Mouse (Mus musculus) embryonic fibroblast, embryonic 13.5 days (primary cell): Measurements from ENCODE around the gene Olfr1359. TPM values are rescaled to one million over a fixed set of nuclear protein-coding genes. Genes with fewer than 3 reads are reported as not detected.

Source experiments
- H3K27ac ChIP-seq: 2 replicates; pipeline ENCODE4 v1.5.1; 2012; ENCODE audit warnings: low read length, control low read depth, inconsistent platforms; ENCODE audit not compliant: insufficient read depth
- H3K4me1 ChIP-seq: 2 replicates; pipeline ENCODE4 v1.6.1; 2011; ENCODE audit warnings: low read length; ENCODE audit not compliant: control insufficient read depth, insufficient read depth
- H3K4me3 ChIP-seq: 2 replicates; pipeline ENCODE4 v1.5.1; 2011; ENCODE audit warnings: mild to moderate bottlenecking, control low read depth, low read length; ENCODE audit not compliant: insufficient read depth
- CTCF ChIP-seq: IDR thresholded peaks from 2 replicates; pipeline ENCODE4 v1.5.1; 2011; ENCODE audit warnings: mild to moderate bottlenecking, control low read depth, low read length, moderate library complexity, borderline replicate concordance; ENCODE audit not compliant: insufficient read depth
- POLR2A ChIP-seq: IDR thresholded peaks from 2 replicates; pipeline ENCODE4 v1.6.1; 2011; ENCODE audit warnings: low read depth, mild to moderate bottlenecking, control low read depth, low read length, moderate library complexity
- polyA plus RNA-seq: library from polyadenylated mRNA; stranded (reverse); fragments of >200 nt; gene quantifications from 2 replicates; pipeline ENCODE4 v1.2.4, GENCODE M21; 2011; ENCODE audit warnings: low read depth; ENCODE audit not compliant: missing spikeins, insufficient read length

Gene Olfr1359
- polyA plus RNA-seq, result not detected in 2 replicates

- no peak within 1 kb of the TSS for H3K4me3 ChIP-seq
- no peaks in the 10 kb centered on the region for H3K4me1 ChIP-seq
- TF ChIP-seq CTCF, result no peak
- no peak for TF ChIP-seq POLR2A
- H3K27ac ChIP-seq, result no peak within 1 kb of the TSS
Measured at GRCm38 (mm10) chr13:21697811-21698210, at the start of gene Olfr1359. Gene Olfr1359, plus strand, starts transcription at chr13:21698111.

- TF ChIP-seq CTCF (no peak), POLR2A (no peak)
- Histone ChIP-seq H3K27ac (no peak within 1 kb of the TSS), H3K4me1 (no peaks in the 10 kb centered on the region), H3K4me3 (no peak within 1 kb of the TSS)
Measured at GRCm38 (mm10) chr13:21663286-21663685, 34.6 kb upstream of the Olfr1359 start, which contains the start of gene Olfr1361. Gene Olfr1361, minus strand, starts transcription at chr13:21663386.

- no peak for TF ChIP-seq POLR2A
- no peak for TF ChIP-seq CTCF
- H3K4me1 ChIP-seq, result no peaks in the 10 kb centered on the region
- H3K27ac ChIP-seq, result no peak within 1 kb of the TSS
- no peak within 1 kb of the TSS for H3K4me3 ChIP-seq
Measured at GRCm38 (mm10) chr13:21677305-21677704, 20.6 kb upstream of the Olfr1359 start, which contains the start of gene Olfr1360. Gene Olfr1360, minus strand, starts transcription at chr13:21677405.

DNA sequence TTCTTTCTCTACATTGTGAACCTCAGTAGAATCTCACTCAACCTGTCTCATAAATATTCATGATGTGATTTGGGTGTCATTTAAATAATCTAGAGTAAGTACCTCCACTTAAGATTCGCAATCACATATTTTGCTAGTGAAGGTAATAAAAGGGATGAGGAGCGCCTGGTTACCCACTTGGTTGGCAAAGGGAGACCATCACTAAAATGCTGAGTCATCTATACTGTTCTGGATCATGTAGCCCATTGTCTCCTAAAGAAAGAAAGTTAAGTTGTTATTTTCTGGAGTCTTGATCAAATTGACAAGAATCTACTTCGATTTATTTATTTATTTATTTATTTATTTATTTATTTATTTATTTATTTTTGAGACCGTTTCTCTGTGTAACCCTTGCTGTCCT lies 8.8 kb downstream of the Olfr1359 start:
- TF ChIP-seq POLR2A (no peak), CTCF (no peak)
- Histone ChIP-seq H3K27ac (no peak overlapping the region), H3K4me3 (no peak overlapping the region), H3K4me1 (no peaks in the 10 kb centered on the region)

DNA sequence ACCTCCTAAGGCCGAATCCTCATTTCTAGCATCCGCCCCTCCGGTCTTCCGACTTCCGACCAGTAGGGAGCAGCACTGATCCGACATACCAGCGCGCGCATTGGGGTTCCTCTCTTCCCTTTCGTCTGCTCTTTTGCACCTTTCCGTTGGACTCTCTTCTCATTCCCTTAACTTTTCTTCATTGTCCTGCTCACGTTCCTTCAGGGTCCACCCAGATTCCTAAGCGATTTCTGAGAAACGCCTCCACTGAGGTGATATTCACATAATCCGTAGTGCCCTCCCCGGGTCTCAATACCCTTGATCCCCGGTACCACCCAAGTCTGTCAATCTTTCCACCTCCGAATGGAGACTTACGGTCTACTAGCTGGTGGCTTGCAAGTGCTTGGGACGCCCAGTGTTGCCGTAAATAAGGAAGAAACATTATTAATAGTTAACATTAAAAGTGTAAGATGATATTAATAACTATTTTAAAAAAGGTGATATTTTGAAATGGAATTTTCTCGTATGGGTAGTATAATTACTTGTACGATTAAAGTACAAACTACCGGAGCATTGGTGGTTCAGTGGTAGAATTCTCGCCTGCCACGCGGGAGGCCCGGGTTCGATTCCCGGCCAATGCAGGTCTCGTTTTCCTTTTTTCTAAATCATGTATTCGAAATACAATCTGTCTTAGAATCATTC lies 12.3 kb downstream of the Olfr1359 start:
- Histone ChIP-seq H3K27ac (peak overlapping the region; percentile 46; the same call in 1 of the 2 replicates), H3K4me1 (peaks cover 2% of the 10 kb centered on the region; the same call in 1 of the 2 replicates), H3K4me3 (peak overlapping the region; percentile 96)
- TF ChIP-seq POLR2A (peak; percentile 66), CTCF (peak; percentile 55; the same call in 1 of the 2 replicates)

- no peak for TF ChIP-seq CTCF
- TF ChIP-seq POLR2A, result 0 out of 2 replicates have a peak, but pooled peaks have one; percentile 17
- Histone ChIP-seq H3K4me1 (peaks cover 6% of the 10 kb centered on the region; the same call in 1 of the 2 replicates), H3K27ac (no peak overlapping the region), H3K4me3 (peak overlapping the region; percentile 99)
Measured at GRCm38 (mm10) chr13:21710821-21711525, 13.1 kb downstream of the Olfr1359 start.

GRCm38 (mm10) chr13:21711698-21712097 lies 13.8 kb downstream of the Olfr1359 start:
- no peak overlapping the region for H3K27ac ChIP-seq
- TF ChIP-seq POLR2A (no peak), CTCF (no peak)
- peaks cover 6% of the 10 kb centered on the region; the same call in 1 of the 2 replicates for H3K4me1 ChIP-seq
- peak overlapping the region; percentile 99; the same call in 1 of the 2 replicates for H3K4me3 ChIP-seq

DNA sequence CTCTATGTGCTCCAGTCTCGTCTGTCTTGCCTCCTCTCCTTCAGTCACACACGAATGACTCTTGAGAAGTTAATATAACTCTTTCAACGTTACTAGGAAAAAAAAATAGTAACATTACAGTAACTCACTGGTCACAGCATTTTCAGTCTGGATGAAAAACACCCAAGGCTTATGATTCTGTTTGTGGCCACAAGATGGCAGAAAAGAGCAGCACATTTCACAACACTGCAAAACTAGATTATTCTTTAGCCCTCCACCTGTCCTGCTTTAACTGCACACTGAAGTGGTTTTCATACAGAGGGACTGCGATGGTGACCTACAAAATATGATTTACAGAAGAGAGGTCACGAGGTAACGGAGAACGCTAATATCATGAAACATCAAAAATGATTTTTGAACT lies 16.8 kb downstream of the Olfr1359 start:
- Histone ChIP-seq H3K27ac (no peak overlapping the region), H3K4me3 (peak overlapping the region; percentile 52), H3K4me1 (peaks cover 13% of the 10 kb centered on the region; the same call in 1 of the 2 replicates)
- TF ChIP-seq POLR2A, result no peak
- no peak for TF ChIP-seq CTCF

- Histone ChIP-seq H3K4me3 (peak overlapping the region; percentile 52), H3K27ac (peak overlapping the region; percentile 82), H3K4me1 (peaks cover 13% of the 10 kb centered on the region; the same call in 1 of the 2 replicates)
- TF ChIP-seq CTCF, result no peak
- TF ChIP-seq POLR2A, result peak; percentile 64
Measured at GRCm38 (mm10) chr13:21715131-21715863, 17.4 kb downstream of the Olfr1359 start.
